Mouse (Mus musculus) frontal cortex, postnatal 10 days (tissue): Measurements from ENCODE around the gene Erbb3.
"Not testable (repeated sequence)": the region's sequence is repeated elsewhere in the genome, so short reads cannot be mapped to it uniquely, and the experiment has no call there.

Experiments
- DNase-seq, 2 experiments: peaks; one replicate each; pipeline ENCODE4 v3.0.0; 2022; ENCODE audit warnings: low spot score in 2 of 2, mixed read lengths in 1 of 2

Erbb3 gene

DNA sequence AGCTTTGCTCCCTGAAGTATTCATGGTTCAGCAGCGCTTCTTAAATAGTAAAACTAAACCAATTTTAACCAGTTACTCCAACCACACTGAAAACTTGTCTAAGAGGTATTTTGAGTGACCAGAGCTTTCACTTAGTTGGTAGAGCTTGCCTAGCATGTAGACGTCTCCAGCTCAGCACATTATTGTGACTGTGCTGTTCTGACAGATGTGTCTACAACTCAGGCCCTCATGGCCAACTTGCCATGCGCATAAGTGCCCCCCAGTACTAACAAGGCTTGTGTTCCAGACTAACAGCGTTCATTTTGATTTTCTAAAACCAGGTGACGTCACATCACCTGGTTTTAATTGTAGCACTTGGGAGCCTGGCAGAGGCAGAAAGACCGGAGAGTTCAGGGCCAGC, 32.5 kb downstream of the Erbb3 start:
- DNase-seq, result no peak

DNA sequence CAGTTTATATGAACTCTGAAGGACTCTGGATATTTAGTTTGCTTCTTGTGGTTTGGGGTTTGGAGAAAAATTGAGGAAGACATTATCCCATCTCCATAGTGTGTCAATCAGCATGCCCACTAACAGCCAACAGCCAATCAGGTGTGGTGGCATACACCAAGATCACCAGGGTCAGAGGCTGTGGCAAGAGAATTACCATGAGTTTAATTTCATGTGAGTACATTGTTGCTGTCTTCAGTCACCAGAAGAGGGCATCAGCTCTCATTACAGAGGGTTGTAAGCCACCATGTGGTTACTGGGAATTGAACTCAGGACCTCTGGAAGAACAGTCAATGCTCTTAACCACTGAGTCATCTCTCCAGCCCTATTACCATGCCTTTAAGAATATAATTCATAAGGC, 33.2 kb downstream of the Erbb3 start:
- DNase-seq, result no peak

DNA sequence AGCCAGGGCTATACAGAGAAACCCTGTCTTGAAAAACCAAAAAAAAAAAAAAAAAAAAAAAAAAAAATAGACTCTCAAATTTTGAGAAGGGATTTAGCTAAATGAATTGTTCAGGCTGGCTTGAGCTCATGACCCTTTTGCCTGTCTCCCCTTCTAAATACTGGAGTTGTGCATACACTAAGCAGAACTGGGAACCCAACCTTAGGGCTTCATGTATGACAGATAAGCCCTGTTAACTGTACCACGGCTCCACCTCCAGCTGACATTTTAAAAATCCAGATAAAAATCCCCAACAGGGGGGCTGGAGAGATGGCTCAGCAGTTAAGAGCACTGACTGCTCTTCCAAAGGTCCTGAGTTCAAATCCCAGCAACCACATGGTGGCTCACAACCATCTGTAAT, 33.9 kb downstream of the Erbb3 start:
- not testable (repeated sequence) for DNase-seq

DNA sequence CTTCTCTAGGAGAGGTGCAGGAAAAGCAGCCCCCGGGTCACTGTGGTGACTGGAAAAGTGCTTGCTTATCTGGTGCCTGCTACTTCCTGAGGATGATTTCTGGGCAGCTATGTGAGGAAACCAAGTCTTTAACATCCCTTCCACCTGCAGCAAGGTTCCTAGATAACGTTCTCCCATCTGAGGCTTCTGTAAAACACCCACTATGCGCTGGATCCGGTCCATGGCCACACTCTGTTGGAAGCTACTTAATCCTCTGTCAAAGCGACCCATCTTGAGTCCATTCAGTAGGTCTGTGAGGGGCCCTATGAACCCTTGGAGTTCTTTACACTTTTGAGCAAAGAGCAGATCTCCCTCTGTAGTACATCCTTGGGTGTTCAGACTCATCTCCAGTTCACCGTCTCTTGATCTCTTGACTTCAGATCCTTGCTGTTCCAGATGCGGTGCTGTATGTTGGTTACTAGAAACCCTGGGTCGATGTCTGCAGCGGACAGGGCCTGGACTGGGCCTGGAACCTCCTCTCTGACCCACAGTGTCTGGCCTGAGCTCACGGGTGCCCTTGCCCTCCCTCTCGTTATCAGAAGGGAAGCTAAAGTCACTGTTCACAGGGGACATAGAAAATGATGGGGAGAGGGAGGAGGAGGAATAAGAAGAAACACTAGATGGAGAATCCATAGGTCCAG, 39.2 kb downstream of the Erbb3 start:
- DNase-seq, result not testable (repeated sequence)

DNA sequence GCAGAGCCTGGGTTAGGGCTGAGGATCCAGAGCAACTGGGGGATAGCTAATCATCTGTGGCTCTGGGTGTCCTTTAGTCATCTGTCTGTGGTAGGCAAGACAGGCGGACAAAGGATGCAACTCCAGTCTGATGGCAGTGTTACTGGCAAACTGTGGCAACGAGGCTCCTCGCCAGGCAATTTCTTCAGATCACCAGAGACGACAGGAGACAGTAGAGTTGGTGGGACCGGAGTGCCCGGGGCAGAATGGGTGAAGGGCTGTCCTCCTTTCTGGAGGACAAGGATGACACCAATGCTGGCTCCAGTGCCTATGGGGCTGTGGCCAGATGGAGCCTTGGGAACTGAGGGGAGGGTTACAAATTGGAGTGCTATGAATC, 39.8 kb downstream of the Erbb3 start:
- peak in 1 of 2 experiments; percentile 45 for DNase-seq

DNA sequence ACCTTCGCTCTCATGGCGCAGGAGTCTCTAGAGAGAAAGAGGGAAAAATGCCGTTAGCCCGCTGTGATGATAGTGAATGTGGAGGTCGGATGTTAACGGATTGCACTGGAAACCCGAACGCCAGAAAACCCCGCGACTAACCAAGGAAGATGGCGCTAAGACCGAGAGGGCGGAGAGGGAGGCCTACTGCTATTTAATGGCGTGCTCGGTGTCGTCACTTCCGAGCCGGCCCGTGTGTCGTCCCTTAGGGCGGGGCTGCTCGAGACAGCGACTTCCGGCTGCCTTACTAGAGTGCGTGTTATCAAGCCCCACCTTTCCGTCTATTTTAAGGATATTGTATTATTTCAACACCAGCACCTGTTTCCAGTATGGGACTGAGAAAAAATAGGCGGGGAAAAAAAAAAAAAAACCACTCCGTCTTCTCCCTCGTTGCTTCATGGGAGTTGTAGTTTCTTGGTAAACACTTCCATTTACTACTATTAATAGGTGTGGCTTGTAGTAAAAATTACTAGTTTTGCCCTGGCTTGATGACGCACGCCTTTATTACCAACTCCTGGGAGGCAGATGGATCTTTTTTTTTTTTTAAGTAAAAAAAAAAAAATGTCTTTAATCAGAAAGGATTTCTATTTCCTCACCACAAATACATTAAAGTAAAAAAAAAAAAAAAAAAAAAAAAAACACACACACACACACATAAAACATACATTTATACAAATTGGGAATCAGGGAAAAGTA, 40.3 kb downstream of the Erbb3 start, which contains the start of gene Rpl41:
Gene Rpl41 (minus strand): TSS at position 359 of the 735 bp plus-strand sequence.
- DNase-seq, result peak; percentile 90 to 91

DNA sequence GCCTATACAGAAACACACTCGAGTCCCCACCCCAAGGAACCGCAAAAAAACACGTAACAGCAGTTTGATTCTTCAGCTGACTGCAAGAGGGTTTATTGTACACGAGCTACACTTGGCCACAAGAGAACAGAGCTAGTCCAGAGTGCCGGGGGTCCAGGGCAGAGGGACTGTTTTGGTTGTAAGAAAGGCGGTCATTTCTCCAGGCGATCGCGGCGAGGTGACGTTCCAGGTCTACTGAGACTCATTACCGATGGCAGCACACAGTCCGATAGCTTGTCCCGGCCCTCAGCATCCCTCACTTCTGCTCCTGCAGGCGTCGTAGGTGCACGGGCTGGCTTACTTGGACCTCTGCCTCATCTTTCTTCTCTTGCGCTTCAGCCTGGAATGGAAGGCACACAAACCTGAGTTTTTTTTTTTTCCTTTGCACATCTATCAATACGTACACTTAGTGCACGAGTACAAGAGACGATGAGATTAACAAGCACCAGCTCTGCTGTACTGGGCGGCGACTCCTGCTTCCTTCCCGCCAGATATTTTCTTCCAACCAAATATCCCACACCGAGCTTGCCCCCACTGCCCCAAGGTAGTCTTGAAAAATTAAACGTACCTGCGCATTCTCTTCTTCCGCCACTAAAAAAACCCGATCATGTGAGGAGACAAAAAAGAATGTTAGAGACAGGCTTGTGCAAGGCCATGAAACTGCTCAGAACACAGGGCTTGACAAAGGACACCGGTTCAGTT, 41.2 kb downstream of the Erbb3 start:
- DNase-seq, result peak in 1 of 2 experiments; percentile 33

DNA sequence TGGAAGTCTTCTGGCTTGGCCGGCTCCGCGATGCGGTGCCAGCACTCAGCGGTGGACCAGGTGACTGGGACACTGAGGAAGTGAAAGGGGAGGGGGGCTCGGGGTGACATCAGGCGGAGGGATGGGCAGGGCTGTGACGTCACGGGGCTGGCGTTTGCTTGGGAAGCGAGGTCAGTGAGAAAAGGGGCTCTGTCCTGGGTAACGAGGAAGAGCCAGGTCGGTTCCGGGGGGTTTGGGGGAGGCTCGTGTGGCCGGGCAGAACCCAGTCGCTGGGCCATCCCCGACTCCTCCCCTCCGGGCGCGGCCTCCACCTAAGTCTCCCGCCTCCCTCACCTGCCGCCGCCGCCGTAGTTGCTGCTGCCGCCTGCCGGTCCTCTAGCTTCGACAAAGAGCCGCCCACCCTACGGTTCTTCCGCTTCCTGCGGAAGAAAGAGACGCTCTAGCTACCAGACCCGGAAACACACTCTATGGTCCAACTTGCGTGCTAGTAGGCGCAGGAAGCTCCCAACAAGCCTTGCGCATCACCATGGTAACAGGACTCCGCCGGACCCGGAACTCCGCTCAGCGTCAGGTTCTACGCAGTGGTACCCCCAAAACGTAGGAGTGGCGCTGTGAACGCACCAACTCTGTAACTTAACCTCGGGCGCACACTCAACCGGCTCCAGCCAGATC, 42.0 kb downstream of the Erbb3 start, which contains the start of gene Zc3h10:
Gene Zc3h10 (minus strand): TSS at position 414 of the 672 bp plus-strand sequence.
- DNase-seq, result peak; percentile 92 to 95

DNA sequence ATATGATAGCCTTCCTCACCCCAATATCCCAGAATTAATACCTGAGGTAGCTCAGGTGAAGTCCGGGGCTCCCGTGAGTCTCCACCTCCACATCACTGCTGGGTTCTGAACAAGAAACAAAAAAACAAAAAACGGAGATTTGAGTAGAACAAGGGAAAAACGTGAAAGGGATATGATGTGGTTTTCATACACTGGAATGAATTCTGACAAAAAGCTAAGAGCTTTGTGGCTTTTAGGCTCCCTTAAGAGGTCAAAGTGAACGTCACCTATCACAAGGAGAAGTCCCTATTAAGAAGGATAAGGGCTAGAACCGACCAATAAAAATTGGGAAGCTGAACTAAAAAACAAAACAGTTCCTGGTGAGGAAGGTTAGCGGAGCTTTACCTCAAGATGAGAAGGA, 42.7 kb downstream of the Erbb3 start:
- no peak for DNase-seq

DNA sequence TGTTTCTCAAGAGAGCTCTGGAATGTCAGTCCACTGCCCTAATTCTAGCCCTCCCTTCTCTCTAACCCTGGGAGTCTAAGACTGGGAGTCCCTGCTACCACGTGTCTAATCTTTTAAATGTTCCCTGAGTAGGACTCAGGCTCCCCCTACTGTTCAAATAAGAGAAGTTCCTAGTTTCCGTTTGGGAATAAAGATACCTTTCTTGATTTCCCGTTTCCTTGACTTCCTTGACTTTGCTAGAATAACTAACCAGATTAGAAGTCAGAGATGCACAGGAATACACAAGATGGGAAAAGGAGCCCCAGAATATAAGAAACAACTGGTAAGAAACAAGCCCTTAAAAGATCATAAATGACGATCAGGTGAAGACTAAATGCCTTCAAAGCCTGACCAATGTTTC, 43.1 kb downstream of the Erbb3 start:
- DNase-seq, result no peak

DNA sequence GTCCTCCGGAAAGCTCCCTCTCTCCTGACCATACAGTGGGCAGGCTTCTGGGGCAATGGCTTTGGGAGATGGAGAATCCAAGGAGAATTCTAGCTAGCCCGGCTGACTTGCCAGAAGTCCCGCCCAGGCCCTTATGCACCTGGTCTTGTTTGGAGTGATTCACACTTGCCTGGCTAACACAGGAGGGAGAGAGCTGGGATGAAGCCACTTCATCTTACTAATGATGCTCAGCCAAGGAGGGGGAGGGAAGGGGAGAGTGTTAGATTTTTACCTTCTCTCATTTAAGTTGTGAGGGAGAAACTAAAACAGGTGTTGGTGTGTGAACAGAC, 43.9 kb downstream of the Erbb3 start:
- DNase-seq, result no peak

DNA sequence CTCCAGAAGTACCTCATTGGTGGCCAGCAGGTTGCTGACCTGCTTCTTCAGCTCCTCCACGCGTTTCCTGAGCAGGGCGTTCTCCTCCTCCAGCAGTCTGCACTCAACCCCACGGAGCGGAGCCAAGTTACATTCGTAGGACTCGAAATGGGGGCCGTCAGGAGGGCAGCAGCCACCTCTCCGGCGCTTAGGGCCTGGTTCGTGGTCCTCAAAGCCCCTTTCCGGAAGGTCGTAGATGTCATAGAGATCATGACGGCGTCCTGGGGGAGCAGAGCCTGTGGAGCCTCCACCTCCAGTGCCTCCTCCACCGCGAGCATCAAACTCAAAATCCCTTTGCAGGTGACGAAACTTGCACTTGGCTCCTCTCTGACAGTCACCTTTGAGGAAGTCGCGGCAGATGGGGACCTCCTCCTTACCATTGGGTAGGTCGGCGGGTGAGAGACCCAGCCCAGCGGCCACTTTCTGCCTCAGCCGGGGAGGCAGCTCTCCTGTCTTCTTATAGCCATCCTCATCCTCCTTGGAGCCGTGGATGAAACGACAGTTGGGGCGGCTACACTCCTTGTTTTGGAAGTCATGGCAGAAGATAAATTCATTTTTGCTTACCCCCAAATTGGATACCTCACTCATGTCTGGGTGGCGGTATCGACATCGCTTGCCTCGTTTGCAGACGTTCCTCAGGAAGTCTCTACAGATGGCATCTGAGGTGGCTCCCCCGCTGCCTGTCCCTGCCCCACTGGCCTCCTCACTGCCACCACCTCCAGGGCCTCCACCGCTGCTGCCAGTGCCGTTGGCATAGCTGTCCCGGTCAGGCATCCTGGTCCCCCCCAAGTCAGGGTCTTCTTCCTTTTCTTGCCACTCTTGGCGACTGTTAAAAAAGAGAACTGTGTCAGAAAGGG, 44.5 kb downstream of the Erbb3 start:
- peak in 1 of 2 experiments; percentile 25 for DNase-seq

DNA sequence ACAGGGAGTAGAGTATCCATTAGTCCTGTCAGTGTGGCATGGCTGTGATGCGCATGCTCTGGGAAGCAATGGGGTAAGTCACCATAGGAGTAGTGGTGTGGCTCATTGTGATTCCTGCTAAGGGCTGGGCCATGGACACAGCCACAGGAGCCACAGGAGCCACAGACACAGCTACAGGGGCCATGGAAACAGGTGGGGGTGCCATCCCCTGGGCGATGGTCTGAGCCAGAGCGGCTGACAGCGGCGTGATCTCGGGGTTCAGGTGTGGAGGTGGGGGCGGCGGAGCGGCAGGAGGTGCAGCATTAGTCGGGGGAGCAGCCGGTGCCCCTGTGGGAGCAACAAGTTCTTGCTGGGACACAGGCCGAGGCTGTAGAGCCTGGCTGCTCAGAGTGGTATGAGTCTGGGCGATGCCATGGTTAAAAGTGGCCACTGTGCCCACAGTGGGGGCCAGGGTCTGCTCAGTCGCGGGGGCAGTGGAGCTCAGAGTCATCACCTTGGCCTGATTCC, 45.2 kb downstream of the Erbb3 start:
- DNase-seq, result no peak

DNA sequence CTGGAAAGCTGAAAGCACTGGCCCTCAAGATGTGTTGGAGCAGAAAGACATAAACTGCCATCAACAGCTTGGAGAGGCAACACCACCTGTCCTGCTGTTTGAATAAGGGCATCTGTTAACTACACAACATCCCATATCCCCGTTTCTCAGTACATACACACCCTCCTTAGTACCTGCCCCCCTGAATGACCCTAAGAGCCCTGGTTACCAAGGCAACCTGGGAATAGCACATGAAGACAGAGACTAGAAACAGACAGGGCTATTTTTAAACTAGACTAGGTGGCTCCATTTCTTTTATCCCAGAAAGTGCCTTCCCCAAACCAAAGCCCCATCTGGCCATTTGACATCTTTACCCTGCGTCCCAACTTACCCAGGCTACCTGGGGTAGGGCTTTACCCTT, 46.4 kb downstream of the Erbb3 start:
- peak in 1 of 2 experiments; percentile 28 for DNase-seq

DNA sequence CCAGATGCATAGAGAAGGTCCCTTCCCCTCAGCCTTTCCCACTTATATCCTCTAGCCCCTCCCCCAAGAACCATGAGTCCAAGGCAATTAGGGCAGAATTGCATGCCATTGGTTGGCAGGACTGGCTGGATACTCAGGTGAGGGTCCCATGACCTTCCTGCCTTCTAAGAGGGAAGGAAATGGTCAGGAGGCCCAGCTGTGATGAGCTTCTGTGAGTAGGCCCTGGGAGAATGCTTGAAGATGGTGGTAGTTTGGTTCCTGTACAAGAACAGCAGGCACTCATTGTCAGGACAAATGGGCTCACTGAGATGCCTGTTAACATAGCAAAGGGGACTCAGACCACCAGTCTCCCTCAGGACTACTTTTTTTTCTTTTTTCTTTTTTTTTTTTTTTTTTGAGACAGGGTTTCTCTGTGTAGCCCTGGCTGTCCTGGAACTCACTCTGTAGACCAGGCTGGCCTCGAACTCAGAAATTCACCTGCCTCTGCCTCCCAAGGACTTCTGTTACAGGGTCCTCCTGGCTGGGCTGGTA, 51.0 kb downstream of the Erbb3 start:
- no peak for DNase-seq

DNA sequence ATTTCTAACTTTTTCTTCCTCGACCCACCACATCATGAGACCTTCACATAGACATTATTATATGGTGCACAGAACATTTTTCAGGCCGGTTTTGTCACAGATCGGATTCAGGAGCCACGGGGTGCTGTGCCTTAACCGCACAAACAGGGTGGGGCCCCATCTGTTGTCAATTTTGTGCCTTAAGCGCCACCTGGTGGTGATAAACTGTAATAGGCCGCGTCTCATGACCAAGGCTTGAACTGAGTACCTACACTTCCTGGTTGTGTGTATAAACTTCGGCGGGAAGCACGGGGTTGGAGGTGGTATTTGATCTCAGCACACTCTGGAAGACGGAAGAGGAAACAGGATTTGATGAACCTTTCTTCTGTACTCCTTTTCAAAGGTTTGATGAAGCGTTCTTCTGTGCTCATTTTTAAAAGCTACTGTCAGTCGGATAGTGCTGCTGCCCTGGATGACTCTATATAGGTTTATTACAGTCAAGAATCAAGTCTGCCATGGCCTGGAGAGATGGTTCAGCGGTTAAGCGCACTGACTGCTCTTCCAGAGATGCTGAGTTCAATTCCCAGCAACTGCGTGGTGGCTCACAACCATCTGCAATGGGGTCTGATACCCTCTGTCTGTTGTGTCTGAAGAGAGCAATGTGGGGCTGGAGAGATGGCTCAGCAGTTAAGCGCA, 53.0 kb downstream of the Erbb3 start:
- DNase-seq, result peak; percentile 78 to 85

DNA sequence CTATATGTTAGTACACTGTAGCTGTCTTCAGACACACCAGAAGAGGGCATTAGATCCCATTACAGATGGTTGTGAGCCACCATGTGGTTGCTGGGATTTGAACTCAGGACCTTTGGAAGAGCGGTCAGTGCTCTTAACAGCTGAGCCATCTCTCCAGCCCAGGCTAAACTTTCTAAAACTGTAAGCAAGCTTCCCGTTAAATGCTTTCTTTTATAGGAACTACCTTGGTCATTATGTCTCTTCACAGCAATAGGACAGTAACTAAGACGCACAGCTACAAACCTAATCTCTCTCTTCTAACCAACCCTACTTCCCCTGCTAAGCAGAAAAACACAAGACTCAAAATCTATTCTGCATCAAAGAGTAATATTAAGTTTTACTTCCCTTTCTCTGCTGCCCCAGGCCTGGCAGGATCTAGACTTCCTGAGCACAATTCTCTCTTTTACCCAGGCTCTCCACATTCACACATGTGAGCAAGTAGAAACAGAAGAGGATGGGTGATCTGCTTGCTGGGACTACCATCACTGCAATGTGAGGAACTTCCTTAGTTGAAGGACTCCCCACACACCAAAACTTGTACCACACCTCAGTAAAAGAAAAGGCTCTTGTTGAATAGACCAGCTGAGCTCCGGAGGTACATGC, 53.7 kb downstream of the Erbb3 start:
- no peak for DNase-seq

DNA sequence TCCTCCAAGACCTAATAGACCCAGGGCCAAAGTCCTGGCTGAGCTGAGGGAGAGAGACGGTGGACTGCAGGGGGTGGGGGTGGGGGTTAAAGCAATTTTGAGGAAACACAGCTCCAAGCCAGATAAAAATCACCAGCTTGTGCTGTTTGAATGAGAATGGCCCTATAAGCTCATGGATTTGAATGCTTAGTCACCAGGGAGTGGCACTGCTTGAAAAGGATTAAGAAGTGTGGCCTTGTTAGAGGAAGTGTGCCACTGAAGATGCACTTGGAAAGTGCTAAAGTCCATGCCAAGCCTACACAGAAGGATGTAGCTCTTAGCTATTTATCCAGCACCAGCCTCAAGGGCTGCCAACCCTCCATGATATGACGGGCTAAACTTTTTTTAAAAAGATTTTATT, 54.2 kb downstream of the Erbb3 start:
- no peak for DNase-seq
